Mouse (Mus musculus) lung, postnatal 0 days (tissue): ENCODE measurements around the gene Adrb1.
"Not testable (repeated sequence)": the region's sequence is repeated elsewhere in the genome, so short reads cannot be mapped to it uniquely, and the experiment has no call there.

Experiments used
- CTCF ChIP-seq: IDR thresholded peaks from 2 replicates; pipeline ENCODE4 v1.5.1; 2016; ENCODE audit warnings: antibody characterized with exemption, mild to moderate bottlenecking
- EP300 ChIP-seq: IDR thresholded peaks from 2 replicates; pipeline ENCODE4 v1.6.1; 2016; ENCODE audit warnings: antibody characterized with exemption, mild to moderate bottlenecking, control low read depth

DNA sequence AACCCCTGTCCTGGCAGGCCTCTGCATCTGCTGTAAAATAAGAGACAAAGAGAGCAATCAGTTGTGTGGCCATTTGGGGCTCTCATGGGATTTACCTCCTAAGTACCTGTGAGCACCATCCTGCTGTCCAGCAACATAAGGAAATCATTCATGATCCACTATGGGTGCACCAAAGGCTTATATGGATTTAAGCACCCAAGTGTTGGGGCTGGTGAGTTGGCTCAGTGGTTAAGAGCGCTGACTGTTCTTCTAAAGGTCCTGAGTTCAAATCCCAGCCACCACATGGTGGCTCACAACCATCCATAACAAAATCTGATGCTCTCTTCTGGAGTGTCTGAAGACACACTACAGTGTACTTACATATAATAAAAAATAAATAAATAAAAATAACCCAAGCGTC, 32.5 kb downstream of the Adrb1 start:
- not testable (repeated sequence) for TF ChIP-seq CTCF, EP300
